Mouse (Mus musculus): Measurements from ENCODE around the gene Ppp2r2d. TPM values are rescaled to one million over a fixed set of nuclear protein-coding genes. Genes with fewer than 3 reads are reported as not detected.

The Ppp2r2d gene
- polyA plus RNA-seq, 1 experiment from 2014 or later, result 8.9 TPM

GRCm38 (mm10) chr7:138840594-138841021 is 5.3 kb upstream of the Ppp2r2d start:
- 32% methylated on average over 4 of the region's 4 CpGs for WGBS
- 0 out of 2 replicates have a peak, but pooled peaks cover 3% of the 10 kb centered on the region for H3K36me3 ChIP-seq (ENCODE audit: control insufficient read depth, insufficient read depth, low read length)
- no peak overlapping the region for H3K9ac ChIP-seq (ENCODE audit: low read depth, low read length)
- H3K27me3 ChIP-seq (replicated peaks; ENCODE audit: control insufficient read depth, insufficient read depth, low read length), result no peaks in the 10 kb centered on the region
- H3K9me3 ChIP-seq (ENCODE audit: control insufficient read depth, low read length), result no peaks in the 10 kb centered on the region
- H3K4me1 ChIP-seq (ENCODE audit: control insufficient read depth, insufficient read depth, low read length), result peaks cover 12% of the 10 kb centered on the region
- H3K27ac ChIP-seq (ENCODE audit: low read length), result no peak overlapping the region
- ATAC-seq, result peak; percentile 31; the same call in 1 of the 2 replicates
- no peak overlapping the region for H3K4me2 ChIP-seq (ENCODE audit: low read depth, low read length)
- no peak overlapping the region for H3K4me3 ChIP-seq (ENCODE audit: low read length)

DNA sequence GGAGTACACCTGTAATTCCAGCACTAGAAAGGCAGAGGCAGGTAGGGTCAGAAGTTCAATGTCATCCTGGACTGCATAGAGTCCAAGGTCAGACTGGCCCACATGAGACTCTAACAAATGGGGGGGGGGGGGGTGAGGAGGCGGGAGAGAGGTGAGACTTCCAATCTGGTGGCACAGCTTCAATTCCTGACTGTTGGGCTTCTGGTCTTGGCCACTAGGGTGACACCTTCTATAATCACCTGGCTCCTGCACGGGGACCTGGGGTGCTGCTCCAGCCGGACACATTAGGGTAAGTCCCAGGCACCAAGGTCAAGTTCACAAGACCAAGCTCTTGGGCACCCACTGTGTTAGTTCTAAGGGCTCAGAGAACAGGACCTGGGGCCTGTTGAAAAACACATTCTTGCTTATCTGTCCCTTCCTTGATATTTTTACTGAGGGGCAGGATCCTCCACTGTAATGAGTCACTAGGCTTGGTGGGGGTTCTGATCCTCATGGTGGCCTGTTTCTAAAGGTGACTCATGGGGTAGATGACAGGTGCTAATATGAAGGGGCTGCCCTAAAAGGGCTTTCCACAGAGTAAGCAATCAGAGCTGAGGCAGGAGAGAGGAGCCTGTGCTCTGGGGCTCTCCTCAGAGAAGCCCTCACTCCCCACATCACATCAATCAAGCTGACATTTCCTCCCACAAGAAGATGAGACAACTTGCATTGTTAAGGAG is 4.3 kb upstream of the Ppp2r2d start:
- Histone ChIP-seq H3K27me3 (replicated peaks; ENCODE audit: control insufficient read depth, insufficient read depth, low read length) (no peaks in the 10 kb centered on the region), H3K4me1 (ENCODE audit: control insufficient read depth, insufficient read depth, low read length) (peaks cover 12% of the 10 kb centered on the region), H3K4me3 (ENCODE audit: low read length) (no peak overlapping the region), H3K4me2 (ENCODE audit: low read depth, low read length) (no peak overlapping the region), H3K36me3 (ENCODE audit: control insufficient read depth, insufficient read depth, low read length) (no peaks in the 10 kb centered on the region), H3K9me3 (ENCODE audit: control insufficient read depth, low read length) (no peaks in the 10 kb centered on the region), H3K27ac (ENCODE audit: low read length) (no peak overlapping the region), H3K9ac (ENCODE audit: low read depth, low read length) (no peak overlapping the region)
- 66% methylated on average over 3 of the region's 3 CpGs for WGBS
- ATAC-seq, result no peak

DNA sequence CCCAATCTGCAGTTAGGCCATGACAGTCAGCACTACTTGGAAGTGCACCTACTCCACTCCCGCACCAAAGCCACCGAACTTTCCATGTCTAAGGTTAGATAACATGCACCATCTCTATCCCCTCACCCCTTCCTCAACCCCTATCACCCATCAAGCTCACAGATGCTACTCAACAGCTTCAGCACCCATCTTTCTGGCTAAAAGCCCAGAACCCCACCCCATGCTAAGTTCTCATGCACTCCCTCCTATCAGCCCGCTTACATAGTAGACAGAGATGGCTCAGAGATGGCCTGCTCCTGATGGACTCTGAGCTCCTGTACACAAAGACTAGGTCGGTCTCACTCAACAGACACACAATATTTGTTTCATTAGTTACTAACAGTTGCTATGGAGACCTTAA is 2.5 kb upstream of the Ppp2r2d start:
- Histone ChIP-seq H3K9ac (ENCODE audit: low read depth, low read length) (no peak overlapping the region), H3K9me3 (ENCODE audit: control insufficient read depth, low read length) (no peaks in the 10 kb centered on the region), H3K4me2 (ENCODE audit: low read depth, low read length) (no peak overlapping the region), H3K36me3 (ENCODE audit: control insufficient read depth, insufficient read depth, low read length) (no peaks in the 10 kb centered on the region), H3K27me3 (replicated peaks; ENCODE audit: control insufficient read depth, insufficient read depth, low read length) (no peaks in the 10 kb centered on the region), H3K27ac (ENCODE audit: low read length) (no peak overlapping the region), H3K4me3 (ENCODE audit: low read length) (no peak overlapping the region), H3K4me1 (ENCODE audit: control insufficient read depth, insufficient read depth, low read length) (peaks cover 23% of the 10 kb centered on the region)
- no peak for ATAC-seq
- 83% methylated on average over 4 of the region's 4 CpGs for WGBS

GRCm38 (mm10) chr7:138845111-138845510 is 768 bp upstream of the Ppp2r2d start:
- Histone ChIP-seq H3K9me3 (ENCODE audit: control insufficient read depth, low read length) (no peaks in the 10 kb centered on the region), H3K4me2 (ENCODE audit: low read depth, low read length) (peak overlapping the region; percentile 56), H3K27me3 (replicated peaks; ENCODE audit: control insufficient read depth, insufficient read depth, low read length) (no peaks in the 10 kb centered on the region), H3K4me3 (ENCODE audit: low read length) (peak overlapping the region; percentile 98), H3K36me3 (ENCODE audit: control insufficient read depth, insufficient read depth, low read length) (no peaks in the 10 kb centered on the region), H3K27ac (ENCODE audit: low read length) (peak overlapping the region; percentile 97; the same call in 1 of the 2 replicates), H3K9ac (ENCODE audit: low read depth, low read length) (0 out of 2 replicates have a peak overlapping the region, but pooled peaks have one; percentile 24), H3K4me1 (ENCODE audit: control insufficient read depth, insufficient read depth, low read length) (peaks cover 25% of the 10 kb centered on the region)
- WGBS, result 30% methylated on average over 8 of the region's 8 CpGs
- ATAC-seq, result peak; percentile 5; the same call in 1 of the 2 replicates

- Histone ChIP-seq H3K27ac (ENCODE audit: low read length) (peak overlapping the region; percentile 97), H3K4me3 (ENCODE audit: low read length) (peak overlapping the region; percentile 98), H3K4me2 (ENCODE audit: low read depth, low read length) (peak overlapping the region; percentile 89), H3K36me3 (ENCODE audit: control insufficient read depth, insufficient read depth, low read length) (no peaks in the 10 kb centered on the region), H3K9me3 (ENCODE audit: control insufficient read depth, low read length) (no peaks in the 10 kb centered on the region), H3K27me3 (replicated peaks; ENCODE audit: control insufficient read depth, insufficient read depth, low read length) (no peaks in the 10 kb centered on the region), H3K4me1 (ENCODE audit: control insufficient read depth, insufficient read depth, low read length) (peaks cover 22% of the 10 kb centered on the region), H3K9ac (ENCODE audit: low read depth, low read length) (peak overlapping the region; percentile 98)
- WGBS, result under 1% methylated on average over 47 of the region's 61 CpGs
- peak; percentile 90 for ATAC-seq
Observed at GRCm38 (mm10) chr7:138846502-138846991, 668 bp downstream of the Ppp2r2d start.

- Histone ChIP-seq H3K9ac (ENCODE audit: low read depth, low read length) (peak overlapping the region; percentile 98), H3K4me1 (ENCODE audit: control insufficient read depth, insufficient read depth, low read length) (peaks cover 22% of the 10 kb centered on the region), H3K27ac (ENCODE audit: low read length) (peak overlapping the region; percentile 97; the same call in 1 of the 2 replicates), H3K36me3 (ENCODE audit: control insufficient read depth, insufficient read depth, low read length) (no peaks in the 10 kb centered on the region), H3K4me3 (ENCODE audit: low read length) (peak overlapping the region; percentile 98), H3K27me3 (replicated peaks; ENCODE audit: control insufficient read depth, insufficient read depth, low read length) (no peaks in the 10 kb centered on the region), H3K9me3 (ENCODE audit: control insufficient read depth, low read length) (no peaks in the 10 kb centered on the region), H3K4me2 (ENCODE audit: low read depth, low read length) (peak overlapping the region; percentile 89)
- WGBS, result 37% methylated on average over 13 of the region's 13 CpGs
- no peak for ATAC-seq
Observed at GRCm38 (mm10) chr7:138847316-138848027, 1.6 kb downstream of the Ppp2r2d start.

DNA sequence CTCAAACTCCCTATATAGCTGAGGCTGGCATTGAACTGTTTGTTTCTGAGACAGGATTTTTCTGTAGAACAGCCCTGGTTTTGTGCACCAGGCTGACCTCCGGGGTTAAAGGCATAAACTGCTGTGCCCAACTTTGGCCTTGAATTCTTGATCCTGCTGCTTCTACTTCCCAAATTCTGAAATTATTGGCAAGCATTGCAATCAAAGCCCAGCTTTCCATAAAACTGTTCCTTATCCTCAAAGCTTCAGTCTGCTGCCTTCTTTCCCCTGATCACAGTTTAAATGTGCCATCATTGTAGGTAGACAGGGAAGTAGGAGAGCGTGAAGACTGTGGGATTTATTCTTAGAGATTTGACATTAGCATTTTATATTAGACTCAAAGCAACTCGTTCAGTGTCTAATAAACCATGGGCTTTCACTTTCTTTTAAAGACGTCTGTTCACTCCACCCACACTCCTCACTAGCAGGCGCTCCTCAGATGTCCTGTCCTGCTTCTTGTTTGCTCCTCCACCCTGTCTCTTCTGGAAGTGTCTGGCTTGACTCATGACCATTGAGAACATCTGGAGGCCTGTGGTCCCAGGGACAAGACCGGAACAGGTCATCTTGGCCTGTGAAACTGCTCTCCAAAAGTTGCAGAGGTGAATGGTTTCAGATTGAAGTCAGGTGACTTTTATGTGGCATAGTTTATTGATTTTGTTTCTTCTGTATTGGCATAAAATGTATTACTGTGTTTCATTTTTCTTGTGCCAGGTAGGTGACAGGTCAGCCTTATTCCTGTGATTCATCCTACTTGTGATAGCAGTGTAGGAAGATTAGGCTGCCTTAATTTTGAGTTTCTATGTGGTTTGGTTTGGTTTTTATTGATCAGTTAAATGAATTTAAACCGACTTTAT is 2.4 kb downstream of the Ppp2r2d start:
- peaks cover 3% of the 10 kb centered on the region; the same call in 1 of the 2 replicates for H3K36me3 ChIP-seq (ENCODE audit: control insufficient read depth, insufficient read depth, low read length)
- no peaks in the 10 kb centered on the region for H3K9me3 ChIP-seq (ENCODE audit: control insufficient read depth, low read length)
- 67% methylated on average over 7 of the region's 7 CpGs for WGBS
- H3K4me1 ChIP-seq (ENCODE audit: control insufficient read depth, insufficient read depth, low read length), result peaks cover 22% of the 10 kb centered on the region
- H3K4me2 ChIP-seq (ENCODE audit: low read depth, low read length), result peak overlapping the region; percentile 89; the same call in 1 of the 2 replicates
- ATAC-seq, result no peak
- no peak overlapping the region for H3K27ac ChIP-seq (ENCODE audit: low read length)
- no peak overlapping the region for H3K4me3 ChIP-seq (ENCODE audit: low read length)
- H3K27me3 ChIP-seq (replicated peaks; ENCODE audit: control insufficient read depth, insufficient read depth, low read length), result no peaks in the 10 kb centered on the region
- H3K9ac ChIP-seq (ENCODE audit: low read depth, low read length), result no peak overlapping the region

- H3K36me3 ChIP-seq (ENCODE audit: control insufficient read depth, insufficient read depth, low read length), result peaks cover 8% of the 10 kb centered on the region; the same call in 1 of the 2 replicates
- no peak for ATAC-seq
- no peak overlapping the region for H3K9ac ChIP-seq (ENCODE audit: low read depth, low read length)
- H3K4me1 ChIP-seq (ENCODE audit: control insufficient read depth, insufficient read depth, low read length), result peaks cover 15% of the 10 kb centered on the region
- H3K4me2 ChIP-seq (ENCODE audit: low read depth, low read length), result no peak overlapping the region
- no peak overlapping the region for H3K4me3 ChIP-seq (ENCODE audit: low read length)
- H3K27ac ChIP-seq (ENCODE audit: low read length), result no peak overlapping the region
- no peaks in the 10 kb centered on the region for H3K9me3 ChIP-seq (ENCODE audit: control insufficient read depth, low read length)
- H3K27me3 ChIP-seq (replicated peaks; ENCODE audit: control insufficient read depth, insufficient read depth, low read length), result no peaks in the 10 kb centered on the region
Observed at GRCm38 (mm10) chr7:138850083-138850482, 4.2 kb downstream of the Ppp2r2d start.
